Mouse (Mus musculus) inflammation-experienced regulatory T-cells, adult 6 months (primary cell): ENCODE measurements around the gene Mapkap1. TPM values are rescaled to one million over a fixed set of nuclear protein-coding genes. Genes with fewer than 3 reads are reported as not detected.

ENCODE experiments used
- ATAC-seq: one replicate; pipeline ENCODE4 v1.8.0; 2017
- polyA plus RNA-seq, 3 experiments: library from polyadenylated mRNA; unstranded; fragments of 100-300 nt; shearing (Covaris generic); gene quantifications; one replicate each; pipeline ENCODE4 v1.2.1; 2017

Gene Mapkap1
- polyA plus RNA-seq, 3 experiments from 2014 or later = 16.3 to 23.3 (median 18.3) TPM

GRCm38 (mm10) chr2:34532394-34532793 is 125.8 kb downstream of the Mapkap1 start:
- no peak for ATAC-seq

GRCm38 (mm10) chr2:34533281-34533680 is 126.7 kb downstream of the Mapkap1 start:
- no peak for ATAC-seq

- no peak for ATAC-seq
Measured at GRCm38 (mm10) chr2:34534996-34535395, 128.4 kb downstream of the Mapkap1 start.

GRCm38 (mm10) chr2:34537356-34537755 is 130.8 kb downstream of the Mapkap1 start:
- no peak for ATAC-seq

GRCm38 (mm10) chr2:34543581-34543980 is 137.0 kb downstream of the Mapkap1 start:
- no peak for ATAC-seq

GRCm38 (mm10) chr2:34544021-34544420 is 137.4 kb downstream of the Mapkap1 start:
- ATAC-seq = no peak

GRCm38 (mm10) chr2:34544646-34545395 is 138.2 kb downstream of the Mapkap1 start:
- no peak for ATAC-seq

- ATAC-seq = no peak
Measured at GRCm38 (mm10) chr2:34546176-34546677, 139.7 kb downstream of the Mapkap1 start.

GRCm38 (mm10) chr2:34547516-34547915 is 140.9 kb downstream of the Mapkap1 start:
- no peak for ATAC-seq

- no peak for ATAC-seq
Measured at GRCm38 (mm10) chr2:34548961-34549360, 142.4 kb downstream of the Mapkap1 start.

- ATAC-seq = no peak
Measured at GRCm38 (mm10) chr2:34549469-34549868, 142.9 kb downstream of the Mapkap1 start.

GRCm38 (mm10) chr2:34552772-34553171 is 146.2 kb downstream of the Mapkap1 start:
- no peak for ATAC-seq

- ATAC-seq = no peak
Measured at GRCm38 (mm10) chr2:34553580-34554231, 147.1 kb downstream of the Mapkap1 start.

- ATAC-seq = no peak
Measured at GRCm38 (mm10) chr2:34560146-34560545, 153.6 kb downstream of the Mapkap1 start.

- no peak for ATAC-seq
Measured at GRCm38 (mm10) chr2:34563089-34563694, 156.6 kb downstream of the Mapkap1 start.

- no peak for ATAC-seq
Measured at GRCm38 (mm10) chr2:34563865-34564264, 157.3 kb downstream of the Mapkap1 start.

- no peak for ATAC-seq
Measured at GRCm38 (mm10) chr2:34566146-34566545, 159.6 kb downstream of the Mapkap1 start.

GRCm38 (mm10) chr2:34566601-34567000 is 160.0 kb downstream of the Mapkap1 start:
- ATAC-seq = no peak

- ATAC-seq = no peak
Measured at GRCm38 (mm10) chr2:34569131-34569530, 162.6 kb downstream of the Mapkap1 start.

- no peak for ATAC-seq
Measured at GRCm38 (mm10) chr2:34570378-34570777, 163.8 kb downstream of the Mapkap1 start.

- ATAC-seq = no peak
Measured at GRCm38 (mm10) chr2:34571096-34571495, 164.5 kb downstream of the Mapkap1 start.

- no peak for ATAC-seq
Measured at GRCm38 (mm10) chr2:34573073-34573472, 166.5 kb downstream of the Mapkap1 start.

GRCm38 (mm10) chr2:34588546-34588945 is 182.0 kb downstream of the Mapkap1 start:
- ATAC-seq = no peak
